Mouse (Mus musculus) heart, embryonic 14.5 days (tissue): Measurements from ENCODE around the gene Sri. TPM values are rescaled to one million over a fixed set of nuclear protein-coding genes. Genes with fewer than 3 reads are reported as not detected.
"Not testable (repeated sequence)": the region's sequence is repeated elsewhere in the genome, so short reads cannot be mapped to it uniquely, and the experiment has no call there.

Experiments
- ATAC-seq: fragments of 200-750 bp; cut with Nextera tagmentation; 2 replicates; pipeline ENCODE4 v1.8.0; 2017; ENCODE audit warnings: low read depth, moderate TSS enrichment; ENCODE audit not compliant: insufficient number of reproducible peaks, insufficient read depth, low FRiP score
- H3K27ac ChIP-seq, 2 experiments: fragments of 200-500 bp in 1 of 2; fragments of 300-500 bp in 1 of 2; sonication (generic) in 1 of 2; replicated peaks in 1 of 2; 2 replicates each; pipeline ENCODE4 v1.5.1; 2012 to 2014; ENCODE audit warnings: low read depth in 2 of 2, low read length in 2 of 2, control low read depth in 1 of 2, mild to moderate bottlenecking in 1 of 2, mixed read lengths in 1 of 2; ENCODE audit not compliant: control insufficient read depth in 1 of 2, insufficient read depth in 1 of 2
- H3K27me3 ChIP-seq: fragments of 300-500 bp; sonication (generic); 2 replicates; pipeline ENCODE4 v1.6.1; 2014; ENCODE audit warnings: mild to moderate bottlenecking, low read length, control low read depth; ENCODE audit not compliant: control insufficient read depth, insufficient read depth
- H3K36me3 ChIP-seq: fragments of 300-500 bp; sonication (generic); 2 replicates; pipeline ENCODE4 v1.6.1; 2014; ENCODE audit warnings: mild to moderate bottlenecking, control low read depth, low read length, mixed read lengths; ENCODE audit not compliant: control insufficient read depth, insufficient read depth
- H3K4me1 ChIP-seq, 2 experiments: fragments of 200-500 bp in 1 of 2; fragments of 300-500 bp in 1 of 2; sonication (generic) in 1 of 2; 2 replicates each; pipeline ENCODE4 v1.6.1; 2012 to 2014; ENCODE audit warnings: low read length in 2 of 2, control low read depth in 1 of 2, mixed read lengths in 1 of 2; ENCODE audit not compliant: control insufficient read depth in 2 of 2, insufficient read depth in 2 of 2
- H3K4me2 ChIP-seq: fragments of 300-500 bp; sonication (generic); 2 replicates; pipeline ENCODE4 v1.6.1; 2014; ENCODE audit warnings: mild to moderate bottlenecking, low read length
- H3K4me3 ChIP-seq, 2 experiments: fragments of 200-500 bp in 1 of 2; fragments of 300-500 bp in 1 of 2; sonication (generic) in 1 of 2; 2 replicates each; pipeline ENCODE4 v1.5.1; 2012 to 2014; ENCODE audit warnings: low read length in 2 of 2, mild to moderate bottlenecking in 2 of 2, control low read depth in 1 of 2, low read depth in 1 of 2, moderate library complexity in 1 of 2; ENCODE audit not compliant: control insufficient read depth in 1 of 2, insufficient read depth in 1 of 2
- H3K9ac ChIP-seq: fragments of 300-500 bp; sonication (generic); 2 replicates; pipeline ENCODE4 v1.6.1; 2014; ENCODE audit warnings: mild to moderate bottlenecking, low read length
- H3K9me3 ChIP-seq: fragments of 300-500 bp; sonication (generic); 2 replicates; pipeline ENCODE4 v1.6.1; 2016; ENCODE audit warnings: low read length, control low read depth; ENCODE audit not compliant: control insufficient read depth
- WGBS: fragments of 180-500 bp; shearing (Covaris S2); extraction: QIAGEN DNeasy Blood & Tissue Kit; methylation state at CpG from one replicate; pipeline ENCODE4 v1.1.7; 2014; 5-methylcytosine and 5-hydroxymethylcytosine counted together
- polyA plus RNA-seq: library from polyadenylated mRNA; unstranded; fragments of >200 nt; fragmentation: Nextera tagmentation; extraction: Ambion mirVana; gene quantifications from 2 replicates; pipeline ENCODE4 v1.2.1, GENCODE M21; 2014

Gene Sri
- 238 and 260 TPM in 2 replicates for polyA plus RNA-seq

GRCm38 (mm10) chr5:8045855-8046254, at the start of gene Sri:
Gene Sri, plus strand, starts transcription at chr5:8046078.
- no peak within 1 kb of the TSS for H3K9ac ChIP-seq
- no peaks in the 10 kb centered on the region for H3K27me3 ChIP-seq
- no peaks in the 10 kb centered on the region for H3K4me1 ChIP-seq
- no peaks in the 10 kb centered on the region for H3K9me3 ChIP-seq
- no peak within 1 kb of the TSS for H3K27ac ChIP-seq
- no peaks in the 10 kb centered on the region for H3K36me3 ChIP-seq
- no peak within 1 kb of the TSS for H3K4me3 ChIP-seq
- WGBS = 76% methylated on average over 6 of the region's 6 CpGs
- no peak within 1 kb of the TSS for H3K4me2 ChIP-seq
- ATAC-seq = no peak

- Histone ChIP-seq H3K27ac (no peak overlapping the region), H3K4me1 (no peaks in the 10 kb centered on the region), H3K27me3 (no peaks in the 10 kb centered on the region), H3K9ac (no peak overlapping the region), H3K9me3 (no peaks in the 10 kb centered on the region), H3K4me3 (no peak overlapping the region), H3K36me3 (no peaks in the 10 kb centered on the region), H3K4me2 (no peak overlapping the region)
- ATAC-seq = no peak
- 44% methylated on average over 8 of the region's 8 CpGs for WGBS
Measured at GRCm38 (mm10) chr5:7996401-7997044, 49.4 kb upstream of the Sri start.

- H3K9ac ChIP-seq = no peak overlapping the region
- no peaks in the 10 kb centered on the region for H3K9me3 ChIP-seq
- ATAC-seq = no peak
- H3K4me1 ChIP-seq = no peaks in the 10 kb centered on the region
- no peak overlapping the region for H3K4me3 ChIP-seq
- 85% methylated on average over 2 of the region's 2 CpGs for WGBS
- no peaks in the 10 kb centered on the region for H3K27me3 ChIP-seq
- no peak overlapping the region for H3K4me2 ChIP-seq
- H3K27ac ChIP-seq = no peak overlapping the region
- no peaks in the 10 kb centered on the region for H3K36me3 ChIP-seq
Measured at GRCm38 (mm10) chr5:7997086-7997485, 48.8 kb upstream of the Sri start.

GRCm38 (mm10) chr5:8000466-8000865, 45.4 kb upstream of the Sri start:
- Histone ChIP-seq H3K9me3 (no peaks in the 10 kb centered on the region), H3K4me3 (no peak overlapping the region), H3K9ac (no peak overlapping the region), H3K4me1 (no peaks in the 10 kb centered on the region), H3K4me2 (no peak overlapping the region), H3K27ac (no peak overlapping the region), H3K27me3 (no peaks in the 10 kb centered on the region), H3K36me3 (no peaks in the 10 kb centered on the region)
- ATAC-seq = no peak
- WGBS = 70% methylated on average over 10 of the region's 10 CpGs

- no peak overlapping the region for H3K9ac ChIP-seq
- H3K36me3 ChIP-seq = no peaks in the 10 kb centered on the region
- no peak for ATAC-seq
- H3K27ac ChIP-seq = no peak overlapping the region
- H3K4me1 ChIP-seq = no peaks in the 10 kb centered on the region
- no peak overlapping the region for H3K4me2 ChIP-seq
- H3K9me3 ChIP-seq = no peaks in the 10 kb centered on the region
- no peak overlapping the region for H3K4me3 ChIP-seq
- no peaks in the 10 kb centered on the region for H3K27me3 ChIP-seq
Measured at GRCm38 (mm10) chr5:8002827-8003226, 43.1 kb upstream of the Sri start.

GRCm38 (mm10) chr5:8013276-8013675, 32.6 kb upstream of the Sri start:
- H3K9me3 ChIP-seq = 0 out of 2 replicates have a peak, but pooled peaks cover 3% of the 10 kb centered on the region
- no peak overlapping the region for H3K27ac ChIP-seq
- WGBS = 68% methylated on average over 3 of the region's 3 CpGs
- no peaks in the 10 kb centered on the region for H3K27me3 ChIP-seq
- no peak overlapping the region for H3K9ac ChIP-seq
- no peak for ATAC-seq
- H3K4me1 ChIP-seq = no peaks in the 10 kb centered on the region
- H3K4me2 ChIP-seq = no peak overlapping the region
- H3K36me3 ChIP-seq = no peaks in the 10 kb centered on the region
- no peak overlapping the region for H3K4me3 ChIP-seq

GRCm38 (mm10) chr5:8034596-8034995, 11.3 kb upstream of the Sri start:
- 87% methylated on average over 6 of the region's 6 CpGs for WGBS
- H3K4me3 ChIP-seq, H3K36me3 ChIP-seq, H3K27me3 ChIP-seq, ATAC-seq, H3K27ac ChIP-seq, H3K4me2 ChIP-seq, H3K4me1 ChIP-seq, H3K9ac ChIP-seq, H3K9me3 ChIP-seq: not testable (repeated sequence)

- Histone ChIP-seq H3K4me1 (peaks cover 9 to 20% of the 10 kb centered on the region in 2 experiments), H3K4me2 (no peak overlapping the region), H3K4me3 (no peak overlapping the region), H3K9ac (no peak overlapping the region), H3K9me3 (no peaks in the 10 kb centered on the region), H3K27me3 (no peaks in the 10 kb centered on the region), H3K27ac (no peak overlapping the region), H3K36me3 (peaks cover 10% of the 10 kb centered on the region)
- WGBS = 69% methylated on average over 4 of the region's 4 CpGs
- ATAC-seq = no peak
Measured at GRCm38 (mm10) chr5:8053827-8054226, 7.9 kb downstream of the Sri start.
